Mouse (Mus musculus) cerebellum, adult 11 months (tissue): ENCODE measurements at regions not wholly inside any gene's neighbourhood (a gene's known extent, or its start where the extent isn't known, plus 50 kb on each side); places are given as distances from the start of the nearest gene placed in this dataset.

ENCODE experiments used
- DNase-seq: peaks from one replicate; pipeline ENCODE4 v3.0.0; 2022

DNA sequence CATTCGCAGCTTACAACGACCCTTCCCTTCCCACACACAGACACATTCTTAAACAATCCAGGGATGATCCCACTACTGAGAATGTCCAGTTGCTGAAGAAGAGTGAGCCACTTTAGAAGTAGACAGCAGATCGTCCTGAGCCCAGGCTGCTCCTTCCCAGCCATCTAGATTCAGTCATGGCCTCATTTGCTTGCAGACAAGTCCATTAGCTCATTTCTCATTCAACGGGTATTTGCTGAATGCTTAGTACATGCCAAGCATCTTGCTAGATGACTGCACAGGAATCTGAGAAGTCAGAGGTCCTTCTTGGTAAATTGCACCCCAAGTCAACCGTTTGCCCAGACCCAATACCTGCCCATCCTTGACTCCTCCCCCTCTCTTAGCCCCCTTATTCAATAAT is 57.8 kb downstream of the Ier5 start:
- no peak for DNase-seq

DNA sequence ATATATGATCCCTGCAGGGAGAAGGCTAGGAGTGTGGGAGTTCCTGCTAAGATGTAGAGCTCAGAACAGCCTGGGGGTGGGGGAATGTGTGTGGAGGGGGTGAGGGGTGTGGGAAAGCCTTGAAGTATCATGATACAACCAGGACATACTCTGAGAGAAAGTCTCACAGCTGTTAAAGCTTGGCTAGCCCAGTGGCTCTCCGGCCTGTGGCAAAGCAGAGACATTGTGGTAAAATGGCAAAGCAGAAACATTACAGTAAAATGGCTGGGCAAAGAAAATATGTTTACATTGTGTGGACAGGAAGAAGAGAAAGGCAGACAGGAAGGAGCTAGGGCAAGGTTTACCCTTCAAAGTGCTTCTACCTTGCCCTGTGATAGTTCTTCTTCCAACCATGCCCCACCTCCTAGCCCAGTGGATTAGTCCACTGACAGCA is 58.5 kb downstream of the Ier5 start:
- no peak for DNase-seq

DNA sequence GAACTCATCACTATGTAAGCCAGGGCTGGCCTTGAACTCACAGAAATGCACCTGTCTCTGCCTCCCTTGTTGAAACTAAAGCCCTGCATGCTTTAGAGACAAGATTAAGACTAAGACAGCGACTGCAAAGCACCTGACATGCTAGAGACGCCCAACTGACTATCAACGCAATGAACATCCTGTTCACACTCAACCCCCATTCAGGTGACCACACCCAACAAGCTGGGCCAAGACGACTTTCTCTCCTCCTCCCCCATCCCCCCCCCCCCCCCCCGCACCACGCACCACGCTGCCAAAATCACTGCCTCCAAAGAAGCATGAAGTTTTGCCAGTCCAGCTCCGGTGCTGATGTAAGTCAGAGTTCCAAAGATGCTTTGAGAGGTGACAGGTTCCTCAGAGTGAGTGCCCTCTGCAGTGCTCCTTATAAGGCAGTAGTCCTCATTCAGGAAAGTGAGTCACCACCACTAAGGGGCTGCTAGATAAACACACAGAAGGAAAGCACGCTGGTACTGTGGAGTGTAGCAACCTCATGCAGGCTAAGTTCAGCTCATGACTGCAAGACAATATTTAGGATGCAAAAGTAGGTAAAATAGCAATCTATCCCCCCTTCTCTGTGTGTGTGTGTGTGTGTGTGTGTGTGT is 59.2 kb downstream of the Ier5 start:
- DNase-seq, result no peak

GRCm38 (mm10) chr1:155038631-155039625 is 60.5 kb downstream of the Ier5 start:
- peak; percentile 69 for DNase-seq

- no peak for DNase-seq
Observed at GRCm38 (mm10) chr1:155037479-155037878, 62.0 kb downstream of the Ier5 start.

DNA sequence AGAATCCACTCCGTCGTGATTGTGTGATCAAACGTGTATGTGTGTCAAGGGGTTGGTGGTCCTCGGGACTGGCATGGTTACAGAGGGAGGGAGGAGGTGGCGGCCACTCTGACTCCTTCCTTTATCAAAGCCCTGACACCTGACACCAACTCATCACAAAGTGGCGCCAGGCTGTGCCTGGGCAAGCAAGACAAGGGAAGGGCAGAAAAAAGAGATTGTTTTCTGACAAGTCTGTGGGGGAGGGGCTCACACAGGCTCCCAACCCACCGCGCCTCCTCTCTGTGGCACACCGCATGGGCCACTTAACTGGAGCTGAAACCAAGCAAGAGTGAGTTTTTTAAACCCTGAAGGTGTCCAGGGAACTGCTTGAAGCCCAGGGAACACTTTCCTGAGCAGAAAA is 68.5 kb downstream of the Ier5 start:
- no peak for DNase-seq

GRCm38 (mm10) chr1:155029195-155029879 is 70.1 kb downstream of the Ier5 start:
- DNase-seq, result no peak

DNA sequence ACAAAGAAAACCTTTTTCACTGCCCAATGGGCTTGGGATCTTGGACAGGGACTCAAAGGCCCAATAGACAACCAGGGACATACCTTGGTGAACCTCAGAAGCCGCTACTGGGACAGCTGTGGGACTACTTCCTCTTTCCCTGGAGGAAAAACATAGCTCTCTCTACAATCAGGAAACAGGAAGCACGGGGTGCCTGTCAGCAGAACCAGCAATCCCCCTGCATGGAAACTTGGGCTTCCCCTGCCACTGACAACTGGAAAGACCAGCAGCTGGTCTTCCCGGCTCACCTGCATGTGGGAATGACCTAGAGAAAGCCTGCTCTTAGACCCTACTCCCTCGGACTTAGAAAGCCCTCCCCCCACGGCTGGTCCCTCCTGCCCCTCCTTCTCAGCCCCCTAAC is 70.7 kb downstream of the Ier5 start:
- no peak for DNase-seq

- DNase-seq, result no peak
Observed at GRCm38 (mm10) chr1:155028147-155028546, 71.3 kb downstream of the Ier5 start.

DNA sequence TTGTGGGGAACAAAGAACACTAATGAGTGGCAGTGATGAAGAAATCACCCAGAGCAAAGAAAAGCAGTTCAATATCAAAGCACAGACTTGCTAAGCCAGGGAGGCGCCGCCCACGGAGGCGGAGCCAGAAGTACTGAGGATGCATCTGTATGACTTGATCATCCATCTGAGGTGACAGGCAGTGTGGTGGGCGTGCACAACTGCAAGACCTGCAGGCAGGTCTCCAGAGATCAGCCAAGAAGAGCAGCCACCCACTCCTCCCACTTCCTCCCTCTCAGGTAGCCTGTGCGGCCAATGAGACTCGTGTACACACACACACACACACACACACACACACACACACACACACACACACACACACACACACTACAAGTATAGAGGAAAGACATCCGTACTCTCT is 71.9 kb downstream of the Ier5 start:
- DNase-seq, result no peak

GRCm38 (mm10) chr1:155025862-155026478 is 73.5 kb downstream of the Ier5 start:
- DNase-seq, result peak; percentile 78

- DNase-seq, result no peak
Observed at GRCm38 (mm10) chr1:155023324-155023723, 76.1 kb downstream of the Ier5 start.

DNA sequence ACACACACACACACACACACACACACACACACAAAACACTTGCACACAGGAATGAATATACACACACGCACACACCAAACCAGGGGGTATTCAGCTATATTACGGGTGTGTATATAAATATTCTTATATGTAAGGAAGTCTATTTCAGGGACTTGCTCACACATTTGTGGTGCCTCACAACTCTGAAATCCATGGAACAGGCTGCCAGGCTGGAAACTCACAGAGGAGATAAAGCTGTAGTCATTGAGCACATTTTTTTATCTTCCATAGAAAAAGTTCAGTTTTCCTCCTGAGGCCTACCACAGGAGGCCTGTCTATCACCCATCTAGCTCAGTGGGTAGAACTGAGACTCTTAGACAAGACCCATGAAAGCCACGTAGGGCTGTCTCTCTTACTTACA is 83.8 kb downstream of the Ier5 start:
- DNase-seq, result no peak

- no peak for DNase-seq
Observed at GRCm38 (mm10) chr1:155014944-155015343, 84.5 kb downstream of the Ier5 start.

- DNase-seq, result no peak
Observed at GRCm38 (mm10) chr1:155013784-155014183, 85.7 kb downstream of the Ier5 start.

- no peak for DNase-seq
Observed at GRCm38 (mm10) chr1:155013361-155013760, 86.1 kb downstream of the Ier5 start.

DNA sequence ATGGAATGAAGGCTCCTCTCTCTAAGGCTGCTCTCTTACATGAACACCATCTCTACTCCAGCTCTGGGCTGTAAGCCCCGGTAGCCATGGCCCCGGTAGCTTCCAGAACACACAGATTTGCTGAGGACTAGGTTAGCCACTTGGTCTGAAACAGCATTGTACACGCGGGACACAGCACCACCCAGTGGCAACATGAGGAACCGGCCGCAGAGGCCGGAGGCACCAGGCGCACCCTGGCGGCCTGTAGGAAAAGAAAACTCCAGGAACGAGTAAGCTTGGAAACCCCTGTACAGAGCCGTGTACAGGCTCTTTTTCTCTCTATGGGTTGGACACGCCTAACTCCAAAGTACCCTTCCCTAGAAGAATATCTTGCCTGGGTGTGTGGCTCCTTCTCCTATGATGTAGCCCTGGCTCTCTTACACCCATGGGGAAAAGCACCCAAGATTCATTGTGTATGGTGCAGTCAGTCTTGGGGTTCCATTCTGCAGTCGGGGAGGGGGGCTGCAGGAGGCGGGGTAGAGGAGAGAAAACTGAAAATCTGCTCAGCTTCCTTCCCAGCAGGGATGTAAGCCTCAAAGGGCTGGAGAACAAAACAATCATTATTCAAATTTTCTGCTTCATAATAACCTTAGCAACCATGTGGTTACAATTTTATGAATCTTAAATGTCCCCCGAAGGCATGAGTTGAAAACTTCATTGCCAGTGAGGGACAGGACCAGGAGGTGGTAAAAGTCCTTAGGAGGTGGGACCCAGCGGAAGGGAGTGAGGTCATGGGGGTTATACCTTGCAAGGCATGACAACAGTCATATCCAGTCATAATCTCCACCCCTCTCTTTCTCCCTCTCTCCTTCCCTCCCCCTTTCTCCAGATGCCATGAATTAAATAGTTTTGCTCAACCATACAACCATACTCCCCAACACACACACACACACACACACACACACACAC is 92.6 kb downstream of the Ier5 start:
- peak; percentile 88 for DNase-seq

GRCm38 (mm10) chr1:155006099-155006498 is 93.3 kb downstream of the Ier5 start:
- no peak for DNase-seq

GRCm38 (mm10) chr1:155000301-155000700 is 99.1 kb downstream of the Ier5 start:
- DNase-seq, result no peak

DNA sequence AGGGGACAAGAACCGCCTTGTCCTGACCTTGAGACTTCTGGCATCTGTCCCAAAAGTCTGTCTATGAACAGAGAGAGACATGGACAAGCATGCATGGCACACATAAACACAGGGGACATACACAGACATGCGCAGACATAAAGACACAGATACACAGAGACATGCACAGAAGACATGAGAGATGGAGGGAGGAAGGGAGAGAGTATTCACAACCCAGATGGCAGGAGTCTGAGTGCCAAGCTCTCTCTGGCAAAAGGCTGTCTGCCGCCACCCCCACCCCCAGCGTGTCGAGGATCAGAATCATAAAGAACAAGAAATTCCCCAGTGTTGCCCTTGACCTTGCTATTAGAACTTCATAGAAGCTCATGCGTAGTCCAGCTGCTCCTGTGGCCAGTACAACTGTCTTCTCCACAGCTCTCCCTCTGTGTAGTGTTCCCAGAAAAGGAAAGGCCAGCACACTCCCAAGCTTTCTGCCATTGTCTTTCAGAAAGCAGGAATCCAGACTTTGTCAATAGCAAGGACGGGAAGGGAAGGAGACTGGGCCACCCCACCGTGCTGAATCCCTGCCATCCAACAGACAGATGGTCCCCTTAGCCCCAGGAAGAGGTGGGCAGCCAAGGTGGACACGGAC is 99.8 kb downstream of the Ier5 start:
- DNase-seq, result peak; percentile 76

- no peak for DNase-seq
Observed at GRCm38 (mm10) chr1:154995778-154996390, 103.6 kb downstream of the Ier5 start.
